Mouse (Mus musculus) B cell, adult (primary cell): Measurements from ENCODE around the gene Tmem104. TPM values are rescaled to one million over a fixed set of nuclear protein-coding genes. Genes with fewer than 3 reads are reported as not detected.

Experiments
- total RNA-seq: library from RNA; stranded (reverse); gene quantifications from 4 replicates; pipeline ENCODE4 v1.2.4, GENCODE M21; 2023; ENCODE audit not compliant: inconsistent age

Tmem104 gene
- total RNA-seq = 14.8 to 19.6 TPM (median 16.6 TPM) in 4 replicates

GRCm38 (mm10) chr11:115187224-115187639 is at the start of gene Tmem104:
Tmem104 (plus strand) TSS chr11:115187487.

GRCm38 (mm10) chr11:115162832-115163480 is 24.3 kb upstream of the Tmem104 start, which contains the start of gene Slc9a3r1:
Slc9a3r1 (plus strand) TSS chr11:115163341.

GRCm38 (mm10) chr11:115187693-115188092 is 406 bp downstream of the Tmem104 start, which contains the start of gene Nat9:
Nat9 (minus strand) TSS chr11:115187859.

GRCm38 (mm10) chr11:115267061-115267883 is 80.0 kb downstream of the Tmem104 start, which contains the start of gene Grin2c:
Grin2c (minus strand) TSS chr11:115267243.

GRCm38 (mm10) chr11:115276780-115277603 is 89.7 kb downstream of the Tmem104 start, which contains the start of gene Fdxr:
Fdxr (minus strand) TSS chr11:115277050.

Other genes with a start within 250 kb of the Tmem104 start
- gene Cd300c, start 218.3 kb upstream of the Tmem104 start, total RNA-seq = not detected in 4 replicates
- 0.51 to 1.00 TPM (median 0.70 TPM) in 4 replicates for gene Cd300ld, start 197.6 kb upstream of the Tmem104 start, total RNA-seq
- gene Cd300c2, start 185.6 kb upstream of the Tmem104 start, total RNA-seq = 0.60 to 2.1 TPM (median 1.6 TPM) in 4 replicates
- not detected in 4 replicates for gene Cd300ld2, start 171.3 kb upstream of the Tmem104 start, total RNA-seq
- gene Cd300ld4, start 160.5 kb upstream of the Tmem104 start, total RNA-seq = not detected in 4 replicates
- 0.90 to 1.1 TPM (median 0.95 TPM) in 4 replicates for gene Cd300ld5, start 149.7 kb upstream of the Tmem104 start, total RNA-seq
- gene Cd300ld3, start 139.1 kb upstream of the Tmem104 start, total RNA-seq = 0.90 to 1.1 TPM (median 0.96 TPM) in 4 replicates
- gene Cd300e, start 125.3 kb upstream of the Tmem104 start, total RNA-seq = 0.39 to 1.3 TPM (median 1.2 TPM) in 4 replicates
- 4.1 to 6.9 TPM (median 4.9 TPM) in 4 replicates for gene Rab37, start 96.1 kb upstream of the Tmem104 start, total RNA-seq
- 9.7 to 14.3 TPM (median 10.3 TPM) in 4 replicates for gene Cd300lf, start 53.5 kb upstream of the Tmem104 start, total RNA-seq
- gene Slc9a3r1, start 24.1 kb upstream of the Tmem104 start, total RNA-seq = 73.9 to 83.7 TPM (median 79.0 TPM) in 4 replicates
- 15.6 to 30.2 TPM (median 19.0 TPM) in 4 replicates for gene Nat9, start 372 bp downstream of the Tmem104 start, total RNA-seq
- gene Grin2c, start 79.8 kb downstream of the Tmem104 start, total RNA-seq = not detected in 4 replicates
- 18.4 to 21.9 TPM (median 20.6 TPM) in 4 replicates for gene Fdxr, start 89.6 kb downstream of the Tmem104 start, total RNA-seq
- 0.19 TPM in 1 of 4 replicates, not detected in the others for gene Fads6, start 110.2 kb downstream of the Tmem104 start, total RNA-seq
- gene Otop2, start 119.7 kb downstream of the Tmem104 start, total RNA-seq = not detected in 4 replicates
- not detected in 4 replicates for gene Ush1g, start 134.6 kb downstream of the Tmem104 start, total RNA-seq
- not detected in 4 replicates for gene Otop3, start 147.2 kb downstream of the Tmem104 start, total RNA-seq
- gene Hid1, start 180.3 kb downstream of the Tmem104 start, total RNA-seq = 0.16 to 1.3 TPM (median 0.62 TPM) in 4 replicates
- gene Cdr2l, start 194.4 kb downstream of the Tmem104 start, total RNA-seq = not detected in 4 replicates
- gene Mrpl58, start 216.3 kb downstream of the Tmem104 start, total RNA-seq = 39.5 to 75.4 TPM (median 57.2 TPM) in 4 replicates
- gene Atp5h, start 232.5 kb downstream of the Tmem104 start, total RNA-seq = 182 to 204 TPM (median 189 TPM) in 4 replicates
- 29.9 to 44.8 TPM (median 39.7 TPM) in 4 replicates for gene Kctd2, start 232.6 kb downstream of the Tmem104 start, total RNA-seq